Mouse (Mus musculus) heart, adult 11 months (tissue): ENCODE measurements around the gene Zbtb3.

Source experiments
- DNase-seq: peaks from one replicate; pipeline ENCODE4 v3.0.0; 2022

Gene Zbtb3

GRCm38 (mm10) chr19:8803879-8804660 lies 1.7 kb downstream of the Zbtb3 start:
- peak; percentile 91 for DNase-seq

DNA sequence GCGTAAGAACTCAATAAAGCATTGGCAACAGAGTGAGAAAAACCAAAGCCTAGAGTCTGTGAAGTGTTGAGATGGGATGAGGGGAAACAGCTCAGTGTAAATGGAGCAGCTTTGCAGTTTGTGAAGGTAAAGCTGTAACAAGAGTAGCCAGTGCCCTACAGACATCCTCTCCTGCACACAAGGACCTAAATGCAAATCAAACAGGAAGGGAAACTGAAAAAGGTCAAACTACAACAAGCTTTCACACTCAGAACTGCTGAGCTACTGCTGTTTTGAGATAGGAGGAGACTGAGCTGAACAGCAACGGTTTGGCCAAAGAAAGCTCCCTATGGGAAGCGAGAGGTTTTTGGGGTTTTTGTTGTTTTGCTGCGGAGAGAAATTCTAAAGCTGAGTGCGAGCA lies 4.5 kb downstream of the Zbtb3 start:
- no peak for DNase-seq

- DNase-seq, result no peak
Observed at GRCm38 (mm10) chr19:8815812-8816211, 13.5 kb downstream of the Zbtb3 start.

DNA sequence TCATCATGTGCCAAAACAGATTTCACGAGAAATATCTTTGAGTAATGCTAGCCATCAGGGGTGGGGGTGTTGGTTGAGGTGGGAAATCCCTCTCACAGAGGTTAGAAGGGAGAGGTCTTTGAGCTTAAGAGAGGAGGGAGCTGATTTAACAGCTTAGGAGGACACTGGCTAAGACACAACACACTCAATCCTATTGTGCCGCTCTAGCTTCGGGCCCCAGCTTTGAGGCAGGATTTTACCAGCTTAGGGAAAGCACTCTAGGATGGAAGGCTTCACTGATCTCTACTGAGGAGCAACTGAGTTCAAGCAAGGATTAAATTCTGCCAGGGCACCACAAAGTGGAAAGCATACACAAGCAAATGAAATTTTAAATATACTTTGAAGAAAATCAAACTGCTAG lies 14.6 kb downstream of the Zbtb3 start:
- no peak for DNase-seq

- DNase-seq, result peak; percentile 91
Observed at GRCm38 (mm10) chr19:8818301-8818798, 16.0 kb downstream of the Zbtb3 start.

DNA sequence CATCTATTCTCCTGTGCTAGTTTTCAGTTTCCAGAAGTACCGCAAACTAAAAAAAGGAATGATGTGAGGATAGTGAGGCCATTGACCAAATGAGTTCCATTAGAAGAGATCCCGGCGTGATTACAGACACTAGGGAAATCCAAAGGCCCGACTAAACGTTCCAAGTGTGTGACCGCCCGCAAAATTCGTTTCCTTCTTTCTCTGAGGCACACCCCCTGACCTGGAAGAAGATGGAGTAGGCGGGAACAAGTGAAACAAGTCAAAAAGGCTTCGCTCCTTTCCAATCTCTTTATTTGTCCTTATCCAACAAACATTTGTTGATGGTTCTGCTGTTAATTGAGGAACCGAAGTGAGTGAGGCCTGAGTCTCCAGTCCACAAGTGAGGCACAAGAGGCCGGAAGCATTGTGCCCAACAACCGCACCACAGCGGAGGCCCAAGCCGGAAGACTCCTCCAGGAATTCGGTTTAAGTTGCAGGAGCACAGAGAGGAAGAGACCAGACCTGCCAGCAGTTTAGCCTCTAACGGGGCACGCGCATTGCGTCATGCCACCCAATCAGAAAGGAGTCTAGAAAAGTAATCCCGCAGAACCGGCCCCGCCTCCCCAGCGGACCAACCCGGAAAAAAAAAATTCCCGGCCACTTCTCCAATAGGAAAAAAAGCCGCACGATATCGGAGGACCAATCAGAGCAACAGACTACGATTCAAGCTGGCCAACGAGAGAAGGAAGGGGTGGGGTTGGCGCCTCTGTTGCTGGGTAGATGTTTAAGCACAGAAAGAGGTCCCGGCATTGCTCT lies 16.6 kb downstream of the Zbtb3 start, which contains the start of gene Ttc9c:
Gene Ttc9c, minus strand, starts transcription at position 533 of the 795 bp plus-strand sequence.
- DNase-seq, result peak; percentile 100

GRCm38 (mm10) chr19:8819596-8820423 lies 17.5 kb downstream of the Zbtb3 start, which contains the start of gene Hnrnpul2:
Gene Hnrnpul2, plus strand, starts transcription at chr19:8820010.
- DNase-seq, result peak; percentile 100

DNA sequence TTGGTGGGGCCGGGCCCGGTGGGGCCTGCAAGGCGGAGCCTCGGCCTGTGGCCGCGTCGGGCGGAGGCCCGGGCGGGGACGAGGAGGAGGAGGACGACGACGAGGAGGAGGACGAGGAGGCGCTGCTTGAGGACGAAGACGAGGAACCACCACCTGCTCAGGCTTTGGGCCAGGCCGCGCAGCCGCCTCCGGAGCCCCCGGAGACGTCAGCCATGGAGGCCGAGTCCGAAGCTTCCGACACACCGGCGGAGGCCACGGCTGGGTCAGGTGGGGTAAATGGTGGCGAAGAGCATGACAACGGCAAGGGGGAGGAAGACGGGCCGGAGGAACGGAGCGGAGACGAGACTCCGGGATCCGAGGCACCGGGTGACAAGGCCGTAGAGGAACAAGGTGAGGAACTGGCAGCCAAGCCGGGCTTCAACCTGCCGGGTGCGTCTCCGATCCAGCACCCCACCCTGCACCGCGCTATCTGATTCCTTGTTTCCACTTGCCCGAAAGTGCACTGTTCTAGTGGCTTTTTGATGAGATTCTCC lies 18.1 kb downstream of the Zbtb3 start:
- DNase-seq, result no peak

DNA sequence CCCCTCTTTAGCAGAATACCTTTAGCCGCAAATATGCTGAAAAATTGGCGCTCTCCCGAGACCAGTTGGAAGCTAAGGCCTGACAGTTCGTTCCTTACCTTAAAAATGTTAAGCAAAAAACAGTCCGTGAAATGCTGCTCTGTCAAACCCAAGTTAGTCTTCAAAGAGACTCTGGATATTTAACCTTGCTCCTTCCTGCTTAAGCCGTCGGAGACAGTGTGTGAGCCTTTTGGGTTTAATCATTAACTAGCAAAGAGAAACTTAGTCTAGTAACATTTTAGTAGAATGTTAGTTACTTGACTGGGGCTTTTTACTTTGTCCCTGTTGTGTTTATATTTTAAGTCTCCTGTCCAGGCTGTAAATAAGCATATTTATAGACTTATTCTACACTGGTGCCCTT lies 18.8 kb downstream of the Zbtb3 start:
- DNase-seq, result no peak

DNA sequence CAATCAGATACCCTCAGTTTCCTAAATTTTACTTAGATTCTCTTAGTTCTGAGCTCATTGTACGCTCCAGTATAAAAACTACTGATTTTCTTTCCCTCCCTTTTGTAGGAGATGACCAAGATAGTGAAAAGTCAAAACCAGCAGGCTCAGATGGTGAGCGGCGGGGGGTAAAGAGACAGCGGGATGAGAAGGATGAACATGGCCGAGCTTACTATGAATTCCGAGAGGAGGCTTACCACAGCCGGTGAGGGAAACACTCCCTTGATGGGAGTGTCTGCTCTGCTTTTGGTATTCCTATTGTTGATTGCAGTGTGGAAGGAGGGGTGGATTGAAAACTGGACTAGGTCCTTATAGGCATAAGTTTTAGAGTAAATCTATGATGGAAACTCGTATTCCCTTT lies 20.3 kb downstream of the Zbtb3 start:
- DNase-seq, result no peak

DNA sequence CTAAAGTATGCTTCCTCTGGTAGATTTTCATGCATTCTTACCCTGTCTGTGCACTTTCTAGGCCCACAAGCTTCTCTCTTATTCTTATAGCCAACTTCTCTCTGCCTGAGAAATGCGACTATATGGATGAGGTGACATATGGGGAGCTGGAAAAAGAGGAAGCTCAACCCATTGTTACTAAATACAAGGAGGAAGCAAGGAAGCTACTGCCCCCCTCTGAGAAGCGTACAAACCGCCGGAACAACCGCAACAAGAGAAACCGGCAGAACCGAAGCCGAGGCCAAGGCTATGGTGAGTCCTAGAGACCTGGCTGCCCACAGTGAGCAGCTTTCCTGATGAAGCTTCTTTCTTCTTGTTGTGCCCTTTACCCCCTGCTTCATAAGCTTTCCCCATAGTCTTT lies 27.3 kb downstream of the Zbtb3 start, which contains the start of gene AC129217.1:
Gene AC129217.1, plus strand, starts transcription at position 114 of the 400 bp plus-strand sequence.
- DNase-seq, result no peak

DNA sequence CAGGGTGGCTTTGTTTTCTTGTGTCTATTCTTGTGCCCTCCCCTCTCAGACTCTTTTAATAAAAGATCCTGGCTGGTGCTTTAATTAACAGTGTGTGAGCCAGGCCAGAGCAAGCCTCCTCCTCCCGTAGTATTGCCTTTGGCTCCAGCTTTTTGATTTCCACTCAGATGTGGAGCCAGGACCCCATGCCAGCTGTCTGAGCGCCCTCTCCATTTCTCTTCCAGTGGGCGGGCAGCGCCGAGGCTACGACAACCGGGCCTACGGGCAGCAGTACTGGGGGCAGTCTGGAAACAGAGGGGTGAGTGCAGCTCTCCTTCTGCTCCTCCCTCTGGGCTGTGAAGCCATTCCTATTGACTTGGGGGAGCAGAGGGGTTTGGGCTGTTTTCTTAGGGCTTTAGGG lies 28.3 kb downstream of the Zbtb3 start:
- DNase-seq, result no peak

DNA sequence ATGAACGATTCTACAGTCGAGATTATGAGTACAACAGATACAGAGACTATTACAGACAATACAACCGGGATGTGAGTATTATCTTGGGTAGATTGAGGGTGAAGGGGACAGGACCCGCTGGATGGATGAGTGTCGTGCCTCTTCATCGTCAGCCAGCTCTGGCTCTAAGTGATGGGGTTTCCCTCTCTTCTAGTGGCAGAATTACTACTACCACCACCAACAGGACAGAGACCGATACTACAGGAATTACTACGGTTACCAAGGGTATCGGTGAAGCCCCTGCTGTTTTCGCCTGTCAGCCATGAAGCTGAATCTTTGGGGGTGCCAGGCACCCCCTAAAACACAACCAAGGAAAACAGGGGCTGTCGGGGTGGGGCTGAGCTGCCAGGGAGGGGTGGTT lies 28.9 kb downstream of the Zbtb3 start:
- no peak for DNase-seq

DNA sequence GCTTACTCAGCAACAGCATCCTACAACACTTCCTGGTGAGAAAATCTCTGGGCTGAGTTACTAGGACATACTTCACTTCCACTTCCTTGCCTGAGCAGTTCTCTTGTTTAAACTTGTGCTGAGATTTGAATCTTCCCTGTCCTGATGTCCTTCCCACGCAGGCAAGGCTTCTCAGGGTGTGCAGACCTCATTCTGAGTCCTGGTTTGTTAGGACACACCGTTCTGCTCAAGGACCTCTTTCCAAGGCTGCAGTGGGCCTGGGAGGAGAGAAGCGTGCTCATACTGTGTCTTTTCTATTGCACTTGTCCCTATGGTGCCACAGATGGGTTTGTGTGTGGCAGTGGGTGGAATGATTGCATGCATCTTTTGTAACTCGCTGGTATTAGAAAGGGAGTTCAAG lies 30.6 kb downstream of the Zbtb3 start:
- DNase-seq, result no peak

GRCm38 (mm10) chr19:8836327-8836726 lies 34.0 kb downstream of the Zbtb3 start:
- DNase-seq, result peak; percentile 91

DNA sequence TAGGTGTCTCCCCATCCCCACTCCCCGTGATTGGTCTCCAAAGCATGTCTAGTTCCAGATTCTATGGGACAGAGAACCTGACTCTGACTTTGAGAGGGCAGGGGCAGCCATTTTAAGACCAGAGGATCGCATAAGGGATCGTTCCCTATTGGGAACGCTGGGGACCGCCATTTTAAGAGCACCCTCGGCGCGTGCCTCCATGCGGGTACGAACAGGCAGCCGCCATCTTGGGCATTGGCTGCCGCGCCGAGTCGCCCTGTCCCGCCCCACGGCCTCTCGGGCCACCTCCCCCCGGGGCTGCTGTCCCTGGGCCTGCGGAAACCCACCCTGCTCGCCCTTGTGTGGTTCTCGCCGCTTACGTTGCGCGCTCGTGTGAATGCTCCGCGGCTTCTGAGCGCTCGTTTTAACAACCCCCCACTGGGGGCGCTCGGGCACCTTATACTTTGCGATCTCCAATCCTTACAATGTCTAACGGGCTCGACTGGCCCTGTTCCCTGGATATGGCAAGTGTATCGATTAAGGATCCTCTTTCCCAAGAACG lies 35.0 kb downstream of the Zbtb3 start, which contains the start of gene Bscl2:
Gene Bscl2, plus strand, starts transcription at position 217 of the 541 bp plus-strand sequence.
- peak; percentile 99 for DNase-seq

GRCm38 (mm10) chr19:8838041-8838730 lies 35.8 kb downstream of the Zbtb3 start:
- DNase-seq, result peak; percentile 91

DNA sequence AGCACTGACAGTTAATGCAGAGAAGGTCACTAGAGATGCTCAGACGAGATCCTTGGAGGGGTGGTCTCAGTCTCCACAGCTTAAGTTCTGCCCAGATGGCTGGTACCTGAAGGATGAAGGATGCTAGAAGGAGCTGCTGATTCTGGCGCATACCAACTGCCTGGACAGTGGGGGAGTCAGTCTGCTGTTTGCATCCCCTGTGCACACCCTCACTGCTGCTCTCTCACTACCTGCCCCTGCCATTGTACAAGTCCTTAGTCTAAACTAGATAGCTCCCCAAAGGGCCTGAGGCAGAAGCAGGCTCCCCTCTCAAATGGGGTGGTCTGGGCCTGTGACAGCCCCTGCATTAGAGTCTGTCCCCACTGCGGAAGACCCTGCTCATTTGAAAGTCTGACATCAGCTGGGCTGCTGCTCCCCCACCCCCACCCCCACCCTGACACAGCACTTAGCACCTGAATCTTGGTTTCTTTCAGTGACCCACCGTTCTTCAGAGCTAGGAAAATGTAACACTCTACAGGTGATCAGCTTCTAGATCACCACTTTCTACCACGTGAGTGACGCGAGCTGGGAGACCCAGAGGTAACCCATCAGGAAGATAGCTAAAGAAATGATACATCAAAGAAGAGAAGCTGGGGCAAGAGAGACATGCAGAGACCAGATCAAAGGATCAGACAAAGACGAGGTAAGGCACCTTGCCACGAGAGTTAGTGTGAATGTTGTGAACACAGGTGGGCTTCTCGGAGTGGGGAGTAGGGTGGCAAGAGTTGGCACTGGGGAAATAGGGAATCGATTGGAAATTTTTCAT lies 37.0 kb downstream of the Zbtb3 start, which contains the start of gene Gng3:
Gene Gng3, minus strand, starts transcription at position 92 of the 805 bp plus-strand sequence.
- peak; percentile 92 for DNase-seq

- peak; percentile 99 for DNase-seq
Observed at GRCm38 (mm10) chr19:8839908-8840791, 37.8 kb downstream of the Zbtb3 start.
